Mouse (Mus musculus): ENCODE results near the gene Cnot3. TPM values are rescaled to one million over a fixed set of nuclear protein-coding genes. Genes with fewer than 3 reads are reported as not detected.

The Cnot3 gene
- total RNA-seq, 2 experiments from 2014 or later: 52.8 to 53.6 TPM

- DNase-seq (ENCODE audit: low spot score in 2 of 2): no peak
Measured at GRCm38 (mm10) chr7:3645488-3646025, 489 bp downstream of the Cnot3 start.

GRCm38 (mm10) chr7:3646188-3646587 lies 1.1 kb downstream of the Cnot3 start:
- no peak for DNase-seq (ENCODE audit: low spot score in 2 of 2)

- DNase-seq (ENCODE audit: low spot score in 2 of 2): no peak
Measured at GRCm38 (mm10) chr7:3646641-3647040, 1.6 kb downstream of the Cnot3 start.

- no peak for DNase-seq (ENCODE audit: low spot score in 2 of 2)
Measured at GRCm38 (mm10) chr7:3656966-3657365, 11.9 kb downstream of the Cnot3 start.

- no peak for DNase-seq (ENCODE audit: low spot score in 2 of 2)
Measured at GRCm38 (mm10) chr7:3658578-3658977, 13.5 kb downstream of the Cnot3 start.

GRCm38 (mm10) chr7:3664524-3665214 lies 19.6 kb downstream of the Cnot3 start:
- peak in 1 of 2 experiments; percentile 33 for DNase-seq (ENCODE audit: low spot score in 2 of 2)

GRCm38 (mm10) chr7:3665215-3666114 lies 20.4 kb downstream of the Cnot3 start, which contains the start of gene Leng1:
Leng1 (minus strand) TSS chr7:3665840.
- peak; percentile 91 to 92 for DNase-seq (ENCODE audit: low spot score in 2 of 2)

GRCm38 (mm10) chr7:3666921-3667391 lies 21.9 kb downstream of the Cnot3 start:
- DNase-seq (ENCODE audit: low spot score in 2 of 2): peak in 1 of 2 experiments; percentile 37

- DNase-seq (ENCODE audit: low spot score in 2 of 2): peak; percentile 79 to 82
Measured at GRCm38 (mm10) chr7:3674507-3675227, 29.6 kb downstream of the Cnot3 start.

- DNase-seq (ENCODE audit: low spot score in 2 of 2): no peak
Measured at GRCm38 (mm10) chr7:3675228-3675548, 30.1 kb downstream of the Cnot3 start.

- DNase-seq (ENCODE audit: low spot score in 2 of 2): no peak
Measured at GRCm38 (mm10) chr7:3676371-3676770, 31.3 kb downstream of the Cnot3 start.

- no peak for DNase-seq (ENCODE audit: low spot score in 2 of 2)
Measured at GRCm38 (mm10) chr7:3677342-3677741, 32.3 kb downstream of the Cnot3 start, which contains the start of gene Tmc4. Tmc4 (minus strand) TSS chr7:3677553.

GRCm38 (mm10) chr7:3683908-3684550 lies 39.0 kb downstream of the Cnot3 start:
- DNase-seq (ENCODE audit: low spot score in 2 of 2): no peak

- no peak for DNase-seq (ENCODE audit: low spot score in 2 of 2)
Measured at GRCm38 (mm10) chr7:3684698-3685097, 39.6 kb downstream of the Cnot3 start.

GRCm38 (mm10) chr7:3685400-3686187 lies 40.5 kb downstream of the Cnot3 start:
- no peak for DNase-seq (ENCODE audit: low spot score in 2 of 2)

GRCm38 (mm10) chr7:3691919-3692318 lies 46.9 kb downstream of the Cnot3 start:
- no peak for DNase-seq (ENCODE audit: low spot score in 2 of 2)

- peak; percentile 88 to 90 for DNase-seq (ENCODE audit: low spot score in 2 of 2)
Measured at GRCm38 (mm10) chr7:3692382-3692986, 47.4 kb downstream of the Cnot3 start, which contains the start of gene Tsen34. Tsen34 (plus strand) TSS chr7:3692863.

GRCm38 (mm10) chr7:3692987-3693808 lies 48.1 kb downstream of the Cnot3 start, which contains the start of gene Mboat7:
Mboat7 (minus strand) TSS chr7:3693523.
- peak; percentile 88 to 89 for DNase-seq (ENCODE audit: low spot score in 2 of 2)
